Mouse (Mus musculus) embryonic facial prominence, embryonic 12.5 days (tissue): ENCODE data around the gene Olfr985. TPM values are rescaled to one million over a fixed set of nuclear protein-coding genes. Genes with fewer than 3 reads are reported as not detected.

Source experiments
- ATAC-seq: fragments of 200-750 bp; cut with Nextera tagmentation; 2 replicates; pipeline ENCODE4 v1.8.0; 2017; ENCODE audit not compliant: insufficient number of reproducible peaks, insufficient read depth, low FRiP score, low TSS enrichment
- H3K27ac ChIP-seq: fragments of 300-500 bp; sonication (generic); 2 replicates; pipeline ENCODE4 v1.5.1; 2016; ENCODE audit warnings: mild to moderate bottlenecking
- H3K27me3 ChIP-seq: fragments of 300-500 bp; sonication (generic); 2 replicates; pipeline ENCODE4 v1.6.1; 2016; ENCODE audit warnings: mild to moderate bottlenecking, moderate library complexity
- H3K36me3 ChIP-seq: fragments of 300-500 bp; sonication (generic); 2 replicates; pipeline ENCODE4 v1.6.1; 2016; ENCODE audit warnings: mild to moderate bottlenecking
- H3K4me1 ChIP-seq: fragments of 300-500 bp; sonication (generic); 2 replicates; pipeline ENCODE4 v1.6.1; 2016
- H3K4me2 ChIP-seq: fragments of 300-500 bp; sonication (generic); replicated peaks from 2 replicates; pipeline ENCODE4 v1.6.1; 2016; ENCODE audit warnings: mild to moderate bottlenecking, moderate library complexity
- H3K4me3 ChIP-seq: fragments of 300-500 bp; sonication (generic); 2 replicates; pipeline ENCODE4 v1.5.1; 2016; ENCODE audit warnings: mild to moderate bottlenecking
- H3K9ac ChIP-seq: fragments of 300-500 bp; sonication (generic); 2 replicates; pipeline ENCODE4 v1.6.1; 2016; ENCODE audit warnings: mild to moderate bottlenecking, moderate library complexity
- H3K9me3 ChIP-seq: fragments of 300-500 bp; sonication (generic); 2 replicates; pipeline ENCODE4 v1.6.1; 2016; ENCODE audit warnings: mild to moderate bottlenecking, moderate library complexity
- WGBS: fragments of 180-500 bp; shearing (Covaris S2); methylation state at CpG from one replicate; pipeline ENCODE4 v1.1.7; 2016; 5-methylcytosine and 5-hydroxymethylcytosine counted together
- polyA plus RNA-seq: library from polyadenylated mRNA; unstranded; fragments of >200 nt; fragmentation: Nextera tagmentation; extraction: Ambion mirVana; gene quantifications from 2 replicates; pipeline ENCODE4 v1.2.1, GENCODE M21; 2016

Gene Olfr985
- polyA plus RNA-seq, 1 experiment from 2014 or later = not detected

DNA sequence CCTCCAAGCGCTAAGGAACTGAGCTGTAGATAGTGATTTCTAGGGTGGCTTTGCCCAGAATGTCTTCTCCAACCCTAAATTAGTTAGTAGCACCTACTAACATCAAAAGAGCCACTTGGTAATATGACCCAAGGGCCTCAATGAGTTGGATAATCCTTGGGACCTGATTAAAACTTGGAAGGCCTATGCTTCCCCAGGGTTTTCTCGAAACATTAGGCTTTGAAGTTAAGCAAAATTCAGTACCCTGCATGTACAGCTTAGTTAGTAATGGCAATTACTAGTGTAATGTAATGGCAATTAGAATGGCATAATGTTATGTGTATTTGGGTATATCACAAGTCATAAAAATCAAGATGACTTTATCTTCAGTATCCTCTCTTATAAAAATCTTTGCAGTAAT, 36.5 kb downstream of the Olfr985 start, which contains the start of gene Olfr983:
Olfr983 (minus strand) TSS at position 101 of the 400 bp plus-strand sequence.
- Histone ChIP-seq H3K36me3 (no peaks in the 10 kb centered on the region), H3K4me3 (no peak within 1 kb of the TSS), H3K27ac (no peak within 1 kb of the TSS), H3K4me2 (no peak within 1 kb of the TSS), H3K4me1 (no peaks in the 10 kb centered on the region), H3K9me3 (no peaks in the 10 kb centered on the region), H3K27me3 (no peaks in the 10 kb centered on the region), H3K9ac (no peak within 1 kb of the TSS)
- 70% methylated on average over 2 of the region's 2 CpGs for WGBS
- no peak for ATAC-seq

Other genes with a start within 250 kb of the Olfr985 start
- gene Olfr229, start 222.8 kb downstream of the Olfr985 start, polyA plus RNA-seq = not detected in 2 replicates
- not detected in 2 replicates for gene Olfr974, start 192.7 kb downstream of the Olfr985 start, polyA plus RNA-seq
- not detected in 2 replicates for gene Olfr975, start 178.1 kb downstream of the Olfr985 start, polyA plus RNA-seq
- gene Olfr976, start 169.1 kb downstream of the Olfr985 start, polyA plus RNA-seq = not detected in 2 replicates
- not detected in 2 replicates for gene Olfr978, start 138.1 kb downstream of the Olfr985 start, polyA plus RNA-seq
- gene Olfr979, start 126.7 kb downstream of the Olfr985 start, polyA plus RNA-seq = not detected in 2 replicates
- not detected in 2 replicates for gene Olfr980, start 120.6 kb downstream of the Olfr985 start, polyA plus RNA-seq
- gene Olfr981, start 108.7 kb downstream of the Olfr985 start, polyA plus RNA-seq = not detected in 2 replicates
- not detected in 2 replicates for gene Olfr982, start 56.4 kb downstream of the Olfr985 start, polyA plus RNA-seq
- gene Olfr983, start 36.6 kb downstream of the Olfr985 start, polyA plus RNA-seq = not detected in 2 replicates
- not detected in 2 replicates for gene Olfr984, start 16.0 kb downstream of the Olfr985 start, polyA plus RNA-seq
- gene Tmem225, start 17.9 kb upstream of the Olfr985 start, polyA plus RNA-seq = not detected in 2 replicates
- gene Olfr986, start 50.7 kb upstream of the Olfr985 start, polyA plus RNA-seq = 0.06 TPM in 1 of 2 replicates, not detected in the other
- gene Zfp202, start 62.1 kb upstream of the Olfr985 start, polyA plus RNA-seq = 9.5 and 9.6 TPM in 2 replicates
- gene Scn3b, start 139.0 kb upstream of the Olfr985 start, polyA plus RNA-seq = 4.3 and 4.7 TPM in 2 replicates